Mouse (Mus musculus) lung, embryonic 16.5 days (tissue): ENCODE measurements around the gene Apba2. TPM values are rescaled to one million over a fixed set of nuclear protein-coding genes. Genes with fewer than 3 reads are reported as not detected.

Experiments
- ATAC-seq: fragments of 200-750 bp; cut with Nextera tagmentation; 2 replicates; pipeline ENCODE4 v1.8.0; 2017; ENCODE audit warnings: low read depth, mild to moderate bottlenecking, moderate library complexity
- H3K27ac ChIP-seq: fragments of 300-500 bp; sonication (generic); 2 replicates; pipeline ENCODE4 v1.5.1; 2014; ENCODE audit warnings: mild to moderate bottlenecking, control low read depth, low read length
- H3K27me3 ChIP-seq: fragments of 300-500 bp; sonication (generic); 2 replicates; pipeline ENCODE4 v1.6.1; 2014; ENCODE audit warnings: low read depth, low read length, mixed read lengths; ENCODE audit not compliant: control insufficient read depth, insufficient read depth
- H3K36me3 ChIP-seq: fragments of 300-500 bp; sonication (generic); 2 replicates; pipeline ENCODE4 v1.6.1; 2014; ENCODE audit warnings: low read length; ENCODE audit not compliant: control insufficient read depth, insufficient read depth
- H3K4me1 ChIP-seq: fragments of 300-500 bp; sonication (generic); replicated peaks from 2 replicates; pipeline ENCODE4 v1.6.1; 2014; ENCODE audit warnings: low read length, mixed read lengths; ENCODE audit not compliant: control insufficient read depth, insufficient read depth
- H3K4me2 ChIP-seq: fragments of 300-500 bp; sonication (generic); 2 replicates; pipeline ENCODE4 v1.6.1; 2014; ENCODE audit warnings: low read depth, low read length, control low read depth
- H3K4me3 ChIP-seq: fragments of 300-500 bp; sonication (generic); 2 replicates; pipeline ENCODE4 v1.5.1; 2014; ENCODE audit warnings: mild to moderate bottlenecking, low read length, control low read depth
- H3K9ac ChIP-seq: fragments of 300-500 bp; sonication (generic); 2 replicates; pipeline ENCODE4 v1.6.1; 2014; ENCODE audit warnings: low read length, control low read depth
- H3K9me3 ChIP-seq: fragments of 300-500 bp; sonication (generic); 2 replicates; pipeline ENCODE4 v1.6.1; 2016; ENCODE audit warnings: low read length; ENCODE audit not compliant: control insufficient read depth
- WGBS: fragments of 180-500 bp; shearing (Covaris S2); extraction: QIAGEN DNeasy Blood & Tissue Kit; methylation state at CpG from one replicate; pipeline ENCODE4 v1.1.7; 2014; 5-methylcytosine and 5-hydroxymethylcytosine counted together
- polyA plus RNA-seq: library from polyadenylated mRNA; unstranded; fragments of >200 nt; fragmentation: Nextera tagmentation; extraction: Ambion mirVana; gene quantifications from 2 replicates; pipeline ENCODE4 v1.2.1, GENCODE M21; 2015

Gene Apba2
- polyA plus RNA-seq, 1 experiment from 2014 or later, result 1.5 TPM

DNA sequence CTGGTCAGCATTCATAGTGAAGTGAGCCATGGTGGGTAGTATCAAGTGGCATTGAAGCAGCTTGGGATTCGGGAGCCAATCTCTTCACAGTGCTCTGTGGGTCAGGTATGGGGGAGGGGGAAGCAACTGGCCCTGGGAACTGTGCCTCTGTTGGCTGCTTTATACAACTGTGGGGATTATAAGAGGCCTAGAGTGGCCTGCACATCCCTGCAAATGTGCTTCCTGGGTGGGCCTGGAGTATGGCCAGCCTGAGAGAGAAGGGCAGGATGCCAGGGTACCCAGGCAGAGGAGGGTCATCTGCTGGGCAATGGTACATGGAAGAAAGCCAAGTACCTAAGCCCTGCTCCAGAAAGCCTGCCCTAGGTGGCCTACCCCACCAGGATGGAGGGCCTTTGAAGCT is 49.4 kb downstream of the Apba2 start:
- 0 out of 2 replicates have a peak, but pooled peaks have one; percentile 10 for ATAC-seq
- H3K4me2 ChIP-seq, result no peak overlapping the region
- H3K9me3 ChIP-seq, result no peaks in the 10 kb centered on the region
- 46% methylated on average over 1 of the region's 1 CpGs for WGBS
- no peak overlapping the region for H3K4me3 ChIP-seq
- 0 out of 2 replicates have a peak, but pooled peaks cover 2% of the 10 kb centered on the region for H3K4me1 ChIP-seq
- H3K27me3 ChIP-seq, result no peaks in the 10 kb centered on the region
- no peak overlapping the region for H3K9ac ChIP-seq
- no peak overlapping the region for H3K27ac ChIP-seq
- H3K36me3 ChIP-seq, result no peaks in the 10 kb centered on the region

DNA sequence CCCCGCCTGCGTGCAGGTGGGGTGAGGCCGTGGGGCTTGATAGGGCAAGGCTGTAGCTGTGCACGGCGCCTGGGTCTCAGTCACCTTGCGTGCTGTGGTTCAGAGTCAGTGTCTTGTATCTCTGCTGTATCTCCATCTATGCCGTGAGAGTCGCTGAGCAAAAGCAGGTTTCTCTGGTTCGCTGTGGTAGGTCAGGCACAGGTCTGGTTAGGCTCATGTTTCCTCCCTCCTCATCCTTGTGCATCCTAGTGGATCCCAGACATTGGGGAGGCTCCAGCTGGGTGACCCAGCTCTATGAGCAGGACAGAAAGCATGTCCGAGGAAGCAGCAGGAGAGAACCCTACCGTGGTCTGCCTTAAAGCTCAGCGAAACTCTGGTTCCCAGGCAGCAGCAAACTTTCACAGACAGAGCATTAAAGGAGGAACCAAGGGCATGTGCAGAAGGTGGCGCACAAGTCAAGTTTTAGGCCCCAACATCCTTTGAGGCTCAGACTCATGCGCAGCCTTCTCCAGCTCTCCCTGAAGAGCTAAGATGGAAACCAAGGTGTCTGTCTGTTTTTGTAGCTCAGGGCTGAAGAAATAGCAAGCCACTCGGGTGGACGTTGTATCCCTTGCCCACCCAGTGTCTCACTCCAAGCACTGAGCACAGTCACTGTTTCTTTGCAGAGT is 51.2 kb downstream of the Apba2 start:
- Histone ChIP-seq H3K9me3 (no peaks in the 10 kb centered on the region), H3K9ac (no peak overlapping the region), H3K27me3 (no peaks in the 10 kb centered on the region), H3K27ac (no peak overlapping the region), H3K4me2 (no peak overlapping the region), H3K36me3 (no peaks in the 10 kb centered on the region), H3K4me3 (no peak overlapping the region), H3K4me1 (0 out of 2 replicates have a peak, but pooled peaks cover 2% of the 10 kb centered on the region)
- 77% methylated on average over 11 of the region's 16 CpGs for WGBS
- no peak for ATAC-seq

DNA sequence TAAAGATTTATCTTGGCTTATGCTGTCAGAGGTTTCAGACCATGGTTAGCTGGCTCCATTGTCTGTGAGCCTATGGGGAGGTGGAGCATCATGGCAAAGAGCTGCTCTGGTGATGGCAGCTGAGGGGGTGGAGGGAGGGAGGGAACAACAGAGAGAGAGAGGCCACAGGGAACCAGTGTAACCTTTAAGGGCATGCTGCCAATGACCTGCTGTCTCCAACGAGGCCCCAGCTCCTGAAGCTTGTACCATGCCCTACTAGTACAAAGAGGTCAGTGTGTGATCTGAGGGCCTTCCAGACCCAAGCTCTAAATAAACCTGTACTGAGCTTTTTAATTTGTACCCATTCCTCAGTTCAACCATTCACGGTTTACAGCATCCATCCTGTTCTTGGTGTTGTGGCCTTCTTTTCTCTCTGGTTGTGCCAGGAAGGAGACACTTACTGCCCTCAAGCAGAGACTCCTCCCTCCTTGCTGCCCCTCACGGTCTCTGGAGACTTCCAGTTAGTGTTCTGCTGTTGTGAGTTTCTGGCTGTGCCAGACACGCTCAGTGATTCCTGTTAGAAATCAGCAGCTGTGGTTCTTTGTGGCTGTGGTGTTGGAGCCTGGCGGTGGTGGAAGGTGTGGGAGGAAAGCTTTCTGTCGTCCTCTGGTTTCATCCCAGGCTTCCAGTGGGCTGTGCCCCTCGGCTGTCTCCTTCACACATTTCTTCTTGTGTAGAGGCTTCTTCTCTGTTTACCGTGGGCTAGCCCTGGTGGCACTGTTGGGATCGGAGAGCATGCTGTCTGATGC is 60.4 kb downstream of the Apba2 start:
- Histone ChIP-seq H3K36me3 (no peaks in the 10 kb centered on the region), H3K4me2 (no peak overlapping the region), H3K4me1 (no peaks in the 10 kb centered on the region), H3K4me3 (no peak overlapping the region), H3K9ac (no peak overlapping the region), H3K9me3 (no peaks in the 10 kb centered on the region), H3K27me3 (no peaks in the 10 kb centered on the region), H3K27ac (no peak overlapping the region)
- WGBS, result 63% methylated on average over 9 of the region's 9 CpGs
- no peak for ATAC-seq

DNA sequence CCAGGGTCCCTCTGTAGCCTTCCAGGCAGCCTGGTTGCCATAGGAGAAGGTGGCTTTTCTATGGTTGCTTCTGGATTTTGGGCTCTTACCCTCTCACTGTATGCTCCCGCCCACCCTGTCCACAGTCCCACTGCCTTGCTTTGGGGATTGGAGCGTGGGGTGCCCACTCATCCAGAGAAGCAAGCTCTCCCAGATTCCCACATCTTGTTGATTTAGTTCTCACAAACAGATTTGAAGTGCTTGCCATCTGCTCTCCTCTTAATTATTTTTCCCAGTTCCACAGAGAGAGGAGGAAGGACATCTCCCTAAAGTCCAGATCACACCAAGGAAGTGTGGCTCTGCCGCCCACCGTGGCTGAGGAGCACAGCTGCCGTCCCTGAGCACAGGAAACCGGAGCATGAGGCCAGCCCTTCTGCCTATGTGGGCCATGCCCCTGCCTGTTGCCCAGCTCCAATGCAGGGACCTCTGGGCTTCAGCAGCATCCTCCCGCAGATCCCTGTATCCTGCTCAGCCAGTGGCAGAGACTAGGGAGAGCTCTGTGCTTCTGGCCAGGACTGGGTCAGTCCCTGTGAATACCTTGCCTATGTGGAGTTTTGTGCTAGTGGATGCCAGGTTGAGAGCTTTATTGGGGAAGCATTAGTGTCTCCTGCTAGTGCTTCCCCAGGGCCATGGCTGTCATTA is 63.5 kb downstream of the Apba2 start:
- Histone ChIP-seq H3K36me3 (no peaks in the 10 kb centered on the region), H3K27ac (no peak overlapping the region), H3K4me2 (no peak overlapping the region), H3K27me3 (no peaks in the 10 kb centered on the region), H3K9me3 (no peaks in the 10 kb centered on the region), H3K9ac (no peak overlapping the region), H3K4me1 (no peaks in the 10 kb centered on the region), H3K4me3 (no peak overlapping the region)
- 59% methylated on average over 7 of the region's 7 CpGs for WGBS
- ATAC-seq, result no peak

DNA sequence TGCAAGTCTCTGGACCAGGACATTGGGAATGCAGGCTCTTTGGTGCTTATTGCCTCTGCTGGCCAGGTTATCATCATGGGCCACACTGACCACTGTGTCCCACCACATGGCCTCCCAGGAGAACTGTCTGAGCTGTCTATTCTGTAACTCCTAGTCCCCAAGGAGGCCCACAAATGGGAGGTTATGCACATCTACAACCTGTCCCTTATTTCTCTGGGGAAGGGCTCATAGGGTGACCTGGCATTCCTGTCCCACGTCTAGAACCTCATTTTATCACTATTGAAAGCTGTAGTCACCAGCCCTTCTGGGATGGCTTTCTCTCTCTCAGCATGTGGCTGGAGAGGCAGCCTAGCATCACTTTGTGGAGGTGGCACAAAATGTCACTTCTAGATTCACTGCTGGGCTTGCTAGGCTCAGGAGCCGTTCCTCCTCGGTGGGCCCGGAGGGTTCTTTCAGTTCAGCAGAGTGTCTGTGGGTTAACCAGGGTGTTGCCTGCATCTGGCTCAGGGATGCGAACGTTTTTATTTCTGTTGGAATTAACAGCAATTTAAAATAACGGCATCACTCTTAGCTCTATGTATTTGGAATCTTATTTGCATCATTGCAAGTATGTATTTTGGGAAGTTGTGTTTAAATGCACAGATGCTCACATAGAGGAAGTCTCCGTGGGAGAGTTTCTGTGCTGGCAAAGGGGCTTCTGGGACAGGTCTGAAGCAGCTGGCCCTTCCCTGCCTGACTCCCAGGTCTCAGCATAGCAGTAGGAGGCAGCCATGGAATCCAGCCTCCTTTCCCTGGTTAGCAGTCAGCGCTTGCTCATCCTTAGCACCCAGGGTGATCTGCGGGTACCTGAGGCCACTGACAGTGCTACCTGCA is 65.1 kb downstream of the Apba2 start:
- WGBS, result 77% methylated on average over 10 of the region's 10 CpGs
- Histone ChIP-seq H3K4me1 (no peaks in the 10 kb centered on the region), H3K27ac (no peak overlapping the region), H3K36me3 (no peaks in the 10 kb centered on the region), H3K9ac (no peak overlapping the region), H3K4me3 (no peak overlapping the region), H3K4me2 (no peak overlapping the region), H3K27me3 (no peaks in the 10 kb centered on the region), H3K9me3 (no peaks in the 10 kb centered on the region)
- ATAC-seq, result no peak

DNA sequence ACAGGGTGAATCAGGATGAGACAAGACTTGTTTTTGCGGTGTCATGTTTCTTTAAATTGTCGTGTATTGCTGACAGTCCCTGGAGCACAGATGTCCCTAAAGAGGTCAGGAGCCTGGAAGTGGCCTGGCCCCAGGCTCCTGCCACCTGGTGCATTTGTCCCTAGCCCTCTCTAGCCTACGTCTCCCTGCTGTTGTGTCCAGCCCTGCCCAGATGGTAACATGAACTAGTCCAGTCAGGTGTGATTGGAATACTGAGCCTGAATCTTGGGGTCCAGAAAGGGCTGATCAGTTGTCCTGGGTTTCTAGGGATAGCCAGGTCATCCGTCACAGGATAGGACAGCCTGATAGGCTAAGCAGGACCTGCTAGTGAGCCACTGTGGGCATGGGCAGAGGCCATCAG is 67.2 kb downstream of the Apba2 start:
- no peak for ATAC-seq
- no peak overlapping the region for H3K9ac ChIP-seq
- H3K36me3 ChIP-seq, result no peaks in the 10 kb centered on the region
- H3K9me3 ChIP-seq, result no peaks in the 10 kb centered on the region
- no peak overlapping the region for H3K27ac ChIP-seq
- no peaks in the 10 kb centered on the region for H3K27me3 ChIP-seq
- no peak overlapping the region for H3K4me2 ChIP-seq
- H3K4me3 ChIP-seq, result no peak overlapping the region
- WGBS, result 67% methylated on average over 4 of the region's 4 CpGs
- no peaks in the 10 kb centered on the region for H3K4me1 ChIP-seq

DNA sequence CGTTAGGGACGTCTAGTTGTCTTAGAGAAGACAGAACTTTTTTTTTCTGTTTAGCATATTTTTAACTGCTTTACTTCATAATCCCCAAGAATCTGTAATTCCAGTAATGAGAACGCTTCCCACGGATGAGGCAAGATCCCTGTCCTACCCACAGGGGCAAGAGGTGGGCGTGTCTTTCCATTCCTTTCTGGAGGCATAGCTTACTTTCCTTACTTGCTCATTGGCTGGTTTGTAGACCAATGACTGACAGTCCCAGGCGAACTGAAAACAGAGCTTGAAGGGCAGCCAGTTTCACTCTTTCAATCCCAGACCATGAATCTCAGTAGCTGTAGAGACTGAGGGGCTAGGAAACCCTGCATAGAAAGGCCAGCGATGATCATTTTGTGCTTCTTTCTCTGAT is 68.2 kb downstream of the Apba2 start:
- no peaks in the 10 kb centered on the region for H3K36me3 ChIP-seq
- H3K27ac ChIP-seq, result no peak overlapping the region
- no peak overlapping the region for H3K4me2 ChIP-seq
- no peaks in the 10 kb centered on the region for H3K9me3 ChIP-seq
- no peaks in the 10 kb centered on the region for H3K27me3 ChIP-seq
- H3K9ac ChIP-seq, result no peak overlapping the region
- H3K4me3 ChIP-seq, result no peak overlapping the region
- no peaks in the 10 kb centered on the region for H3K4me1 ChIP-seq
- WGBS, result 40% methylated on average over 7 of the region's 7 CpGs
- ATAC-seq, result peak; percentile 90

DNA sequence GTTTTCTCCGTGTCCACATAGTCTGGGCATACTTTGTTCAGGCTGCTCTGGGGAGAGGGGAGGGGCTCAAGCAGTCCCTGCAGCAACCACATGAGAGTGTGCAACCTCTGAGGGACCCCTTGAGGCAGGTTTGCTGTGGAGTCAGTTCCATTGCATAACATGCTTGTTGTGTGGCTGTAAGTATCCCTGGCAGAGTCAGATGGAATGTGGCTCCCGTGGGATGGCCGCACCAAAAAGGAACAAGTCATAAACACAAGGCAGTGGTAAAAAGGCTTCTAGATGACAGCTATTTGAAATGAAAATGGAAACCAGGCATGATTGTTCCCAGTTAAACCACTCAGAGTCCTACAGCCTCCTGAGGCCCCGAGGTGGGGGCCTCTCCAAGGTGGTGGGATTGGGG is 69.4 kb downstream of the Apba2 start:
- H3K4me2 ChIP-seq, result no peak overlapping the region
- WGBS, result 78% methylated on average over 4 of the region's 4 CpGs

More for the DNA sequence above, 69.4 kb downstream of the Apba2 start:
- Histone ChIP-seq H3K27ac (no peak overlapping the region), H3K9ac (no peak overlapping the region), H3K4me1 (no peaks in the 10 kb centered on the region), H3K4me3 (no peak overlapping the region), H3K9me3 (no peaks in the 10 kb centered on the region), H3K36me3 (no peaks in the 10 kb centered on the region), H3K27me3 (no peaks in the 10 kb centered on the region)
- no peak for ATAC-seq
